Mouse (Mus musculus) kidney, postnatal 0 days (tissue): Measurements from ENCODE around the gene Rapgef2. TPM values are rescaled to one million over a fixed set of nuclear protein-coding genes. Genes with fewer than 3 reads are reported as not detected.
A peak's percentile ranks its signal among the peaks of the same experiment; 100 is the strongest.

Source experiments
- ATAC-seq: fragments of 200-750 bp; cut with Nextera tagmentation; replicated peaks from 2 replicates; pipeline ENCODE4 v1.8.0; 2017; ENCODE audit warnings: low read depth, moderate number of reproducible peaks, moderate TSS enrichment, moderate library complexity; ENCODE audit not compliant: low FRiP score
- DNase-seq: peaks from one replicate; pipeline ENCODE4 v3.0.0-alpha.2; 2016; ENCODE audit warnings: low spot score
- H3K27ac ChIP-seq: fragments of 300-500 bp; sonication (generic); 2 replicates; pipeline ENCODE4 v1.5.1; 2014; ENCODE audit warnings: mild to moderate bottlenecking
- H3K27me3 ChIP-seq: fragments of 300-500 bp; sonication (generic); 2 replicates; pipeline ENCODE4 v1.6.1; 2014; ENCODE audit warnings: low read length, mixed read lengths; ENCODE audit not compliant: insufficient read depth
- H3K36me3 ChIP-seq: fragments of 300-500 bp; sonication (generic); 2 replicates; pipeline ENCODE4 v1.6.1; 2014; ENCODE audit warnings: low read length, mixed read lengths; ENCODE audit not compliant: insufficient read depth
- H3K4me1 ChIP-seq: fragments of 300-500 bp; sonication (generic); replicated peaks from 2 replicates; pipeline ENCODE4 v1.6.1; 2014; ENCODE audit warnings: antibody characterized with exemption, low read length, mixed read lengths; ENCODE audit not compliant: insufficient read depth
- H3K4me2 ChIP-seq: fragments of 300-500 bp; sonication (generic); 2 replicates; pipeline ENCODE4 v1.6.1; 2014; ENCODE audit warnings: mild to moderate bottlenecking, low read length, moderate library complexity, mixed read lengths
- H3K4me3 ChIP-seq: fragments of 300-500 bp; sonication (generic); replicated peaks from 2 replicates; pipeline ENCODE4 v1.5.1; 2014; ENCODE audit warnings: low read depth, low read length
- H3K9ac ChIP-seq: fragments of 300-500 bp; sonication (generic); 2 replicates; pipeline ENCODE4 v1.6.1; 2014; ENCODE audit warnings: low read depth, low read length
- H3K9me3 ChIP-seq: fragments of 300-500 bp; sonication (generic); replicated peaks from 2 replicates; pipeline ENCODE4 v1.6.1; 2016; ENCODE audit warnings: low read length, inconsistent platforms, mixed read lengths
- CTCF ChIP-seq: IDR thresholded peaks from 2 replicates; pipeline ENCODE4 v1.5.1; 2016; ENCODE audit warnings: antibody characterized with exemption, low read depth, mild to moderate bottlenecking, moderate library complexity
- WGBS: fragments of 180-500 bp; shearing (Covaris S2); extraction: QIAGEN DNeasy Blood & Tissue Kit; methylation state at CpG from one replicate; pipeline ENCODE4 v1.1.7; 2014; 5-methylcytosine and 5-hydroxymethylcytosine counted together
- polyA plus RNA-seq: library from polyadenylated mRNA; unstranded; fragments of >200 nt; fragmentation: Nextera tagmentation; extraction: Ambion mirVana; gene quantifications from 2 replicates; pipeline ENCODE4 v1.2.1, GENCODE M21; 2015

The Rapgef2 gene
- 3.7 and 4.4 TPM in 2 replicates for polyA plus RNA-seq

- Histone ChIP-seq H3K4me2 (peak within 1 kb of the TSS; percentile 87), H3K9me3 (no peaks in the 10 kb centered on the region), H3K9ac (peak within 1 kb of the TSS; percentile 91), H3K27me3 (no peaks in the 10 kb centered on the region), H3K27ac (peak within 1 kb of the TSS; percentile 98), H3K4me3 (peak within 1 kb of the TSS; percentile 81), H3K36me3 (no peaks in the 10 kb centered on the region), H3K4me1 (peaks cover 24% of the 10 kb centered on the region)
- ATAC-seq (peak; percentile 71), DNase-seq (peak; percentile 82)
- peak; percentile 41 for TF ChIP-seq CTCF
- WGBS, result under 1% methylated on average over 92 of the region's 97 CpGs
Observed at GRCm38 (mm10) chr3:79286376-79287107, at the start of gene Rapgef2. Gene Rapgef2 (minus strand): TSS chr3:79286517.

GRCm38 (mm10) chr3:79333643-79334200 is 47.4 kb upstream of the Rapgef2 start:
- H3K36me3 ChIP-seq, result no peaks in the 10 kb centered on the region
- no peak overlapping the region for H3K4me3 ChIP-seq
- no peaks in the 10 kb centered on the region for H3K4me1 ChIP-seq
- no peaks in the 10 kb centered on the region for H3K9me3 ChIP-seq
- no peak for ATAC-seq
- no peak overlapping the region for H3K9ac ChIP-seq
- no peak overlapping the region for H3K4me2 ChIP-seq
- WGBS, result 91% methylated on average over 8 of the region's 8 CpGs
- no peak overlapping the region for H3K27ac ChIP-seq
- no peak for DNase-seq
- TF ChIP-seq CTCF, result no peak
- H3K27me3 ChIP-seq, result no peaks in the 10 kb centered on the region

GRCm38 (mm10) chr3:79333051-79333450 is 46.7 kb upstream of the Rapgef2 start:
- H3K9me3 ChIP-seq, result no peaks in the 10 kb centered on the region
- DNase-seq (no peak), ATAC-seq (no peak)
- H3K4me3 ChIP-seq, result no peak overlapping the region
- H3K36me3 ChIP-seq, result no peaks in the 10 kb centered on the region
- TF ChIP-seq CTCF, result no peak
- no peak overlapping the region for H3K4me2 ChIP-seq
- WGBS, result 68% methylated on average over 7 of the region's 7 CpGs
- H3K4me1 ChIP-seq, result no peaks in the 10 kb centered on the region
- no peak overlapping the region for H3K9ac ChIP-seq
- H3K27ac ChIP-seq, result no peak overlapping the region
- no peaks in the 10 kb centered on the region for H3K27me3 ChIP-seq

GRCm38 (mm10) chr3:79329691-79330315 is 43.5 kb upstream of the Rapgef2 start:
- ATAC-seq, result no peak
- H3K36me3 ChIP-seq, result no peaks in the 10 kb centered on the region
- no peaks in the 10 kb centered on the region for H3K4me1 ChIP-seq
- no peak overlapping the region for H3K4me2 ChIP-seq
- H3K9me3 ChIP-seq, result no peaks in the 10 kb centered on the region
- WGBS, result 38% methylated on average over 8 of the region's 8 CpGs
- no peaks in the 10 kb centered on the region for H3K27me3 ChIP-seq
- H3K4me3 ChIP-seq, result no peak overlapping the region
- no peak for TF ChIP-seq CTCF
- no peak overlapping the region for H3K27ac ChIP-seq
- H3K9ac ChIP-seq, result no peak overlapping the region
- DNase-seq, result no peak

- H3K9me3 ChIP-seq, result no peaks in the 10 kb centered on the region
- peak overlapping the region; percentile 36 for H3K4me2 ChIP-seq
- DNase-seq (peak; percentile 73), ATAC-seq (no peak)
- no peak overlapping the region for H3K9ac ChIP-seq
- H3K27ac ChIP-seq, result no peak overlapping the region
- no peak overlapping the region for H3K4me3 ChIP-seq
- H3K4me1 ChIP-seq, result no peaks in the 10 kb centered on the region
- H3K36me3 ChIP-seq, result no peaks in the 10 kb centered on the region
- no peak for TF ChIP-seq CTCF
- 28% methylated on average over 10 of the region's 10 CpGs for WGBS
- H3K27me3 ChIP-seq, result no peaks in the 10 kb centered on the region
Observed at GRCm38 (mm10) chr3:79324697-79325526, 38.6 kb upstream of the Rapgef2 start.
